Mouse (Mus musculus): Measurements from ENCODE around the gene Mfsd4a. TPM values are rescaled to one million over a fixed set of nuclear protein-coding genes. Genes with fewer than 3 reads are reported as not detected.
A peak's percentile ranks its signal among the peaks of the same experiment; 100 is the strongest.

The Mfsd4a gene
- total RNA-seq, 2 experiments from 2014 or later: 2.4 to 3.9 TPM

DNA sequence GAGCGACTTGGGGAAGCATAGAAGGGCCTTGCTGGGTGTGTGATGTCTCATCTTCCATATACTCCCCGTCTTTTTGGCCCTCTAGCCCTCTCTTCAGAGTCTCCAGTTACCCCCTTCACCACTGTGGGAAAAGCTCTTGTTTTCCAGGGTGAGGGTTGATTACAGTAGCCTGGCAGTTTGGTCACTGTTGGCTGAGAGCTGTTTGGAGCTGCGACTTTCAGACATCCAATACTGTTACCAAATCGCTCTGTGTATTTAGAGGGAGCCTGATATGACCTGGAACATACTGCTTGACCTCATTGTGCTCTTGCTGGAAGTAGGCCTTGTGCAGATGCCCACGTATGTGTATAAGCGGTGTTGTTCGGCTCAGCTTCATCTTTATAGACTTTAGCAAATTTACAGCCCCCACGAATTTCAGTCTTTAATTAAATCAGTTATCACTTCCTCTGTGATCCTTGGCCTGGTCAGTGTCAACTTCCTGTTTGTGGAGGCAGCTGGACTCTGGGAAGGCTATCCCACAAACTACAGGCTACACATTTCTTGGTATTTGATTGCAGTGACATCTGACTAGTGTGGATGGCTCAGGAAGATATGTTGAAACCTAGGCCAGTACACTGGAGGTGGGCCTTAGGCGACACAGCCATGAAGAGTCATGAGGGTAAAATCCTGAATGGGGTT, 77.6 kb downstream of the Mfsd4a start:
- DNase-seq: no peak

DNA sequence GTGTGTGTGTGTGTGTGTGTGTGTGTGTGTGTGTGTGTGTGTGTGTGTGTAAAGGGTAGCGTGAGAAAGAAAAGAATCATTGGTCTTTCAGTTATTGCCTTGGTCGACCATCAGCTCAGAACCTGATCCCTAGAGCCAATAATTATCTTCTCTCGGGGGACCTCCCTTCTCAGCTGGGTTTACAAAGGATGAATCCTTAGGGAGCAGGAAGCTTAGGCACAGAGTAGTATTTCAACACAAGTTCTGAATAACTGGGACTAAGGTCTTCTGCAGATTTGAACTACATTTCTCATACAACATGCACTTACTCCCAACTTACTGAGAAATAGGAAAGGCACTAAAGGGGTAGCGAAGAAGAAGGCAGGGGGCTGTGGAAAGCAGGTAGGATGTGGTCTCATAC, 78.4 kb downstream of the Mfsd4a start:
- no peak for DNase-seq

DNA sequence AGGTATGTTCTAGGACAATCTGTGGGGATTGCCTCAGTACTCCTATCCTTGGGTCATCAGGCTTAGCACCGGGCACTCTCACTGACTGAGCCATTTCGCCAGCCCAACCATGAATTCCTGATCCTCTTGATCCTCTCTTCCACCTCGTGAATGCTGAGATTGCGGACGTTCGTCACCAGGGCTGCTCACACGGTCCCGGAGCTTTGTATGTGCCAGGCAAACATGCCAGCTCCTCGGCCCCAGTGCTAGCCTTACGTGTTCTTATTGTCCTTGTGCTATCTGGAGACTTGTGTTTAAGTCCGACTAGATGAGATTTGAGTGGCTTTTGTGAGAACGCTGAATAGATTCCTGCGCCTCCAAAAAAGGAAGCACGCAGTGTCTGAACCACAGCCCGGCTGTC, 80.4 kb downstream of the Mfsd4a start:
- no peak for DNase-seq

DNA sequence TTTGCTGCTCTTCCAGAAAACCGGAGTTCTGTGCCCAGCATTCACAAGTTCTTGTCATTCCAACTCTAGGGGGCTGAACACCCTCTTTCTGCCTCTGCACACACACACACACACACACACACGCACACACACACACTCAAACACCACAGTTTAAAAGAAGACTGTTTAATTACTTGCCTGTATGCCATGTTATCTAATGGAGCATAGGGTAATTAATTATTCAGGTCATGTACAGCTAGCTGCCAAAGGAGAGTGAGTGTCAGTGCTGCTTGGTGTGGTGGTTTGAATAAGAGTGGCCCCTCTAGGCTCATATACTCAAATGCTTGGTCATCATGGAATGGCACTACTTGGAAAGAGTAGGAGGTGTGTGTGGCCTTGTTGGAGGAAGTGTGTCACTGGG, 84.1 kb downstream of the Mfsd4a start:
- DNase-seq: no peak

DNA sequence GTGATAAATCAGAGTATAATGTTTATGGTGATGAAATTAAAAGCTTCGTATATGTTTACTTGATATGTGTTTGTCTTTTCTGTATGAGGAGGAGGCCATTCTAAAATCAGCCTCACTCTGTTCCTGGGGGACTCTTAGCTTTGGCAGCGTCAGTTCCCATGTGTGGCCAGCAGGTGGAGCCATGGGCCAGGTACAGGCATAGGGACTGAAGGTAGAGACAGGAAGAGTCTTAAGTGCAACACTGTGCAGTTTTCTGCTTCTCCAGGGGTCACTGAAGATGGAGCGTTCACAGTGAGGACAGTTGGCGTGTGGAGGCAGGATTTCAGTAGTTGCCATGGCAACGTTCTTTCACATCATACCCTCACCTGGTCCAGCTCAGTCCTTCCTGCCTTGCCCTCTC, 85.0 kb downstream of the Mfsd4a start:
- DNase-seq: peak; percentile 49

DNA sequence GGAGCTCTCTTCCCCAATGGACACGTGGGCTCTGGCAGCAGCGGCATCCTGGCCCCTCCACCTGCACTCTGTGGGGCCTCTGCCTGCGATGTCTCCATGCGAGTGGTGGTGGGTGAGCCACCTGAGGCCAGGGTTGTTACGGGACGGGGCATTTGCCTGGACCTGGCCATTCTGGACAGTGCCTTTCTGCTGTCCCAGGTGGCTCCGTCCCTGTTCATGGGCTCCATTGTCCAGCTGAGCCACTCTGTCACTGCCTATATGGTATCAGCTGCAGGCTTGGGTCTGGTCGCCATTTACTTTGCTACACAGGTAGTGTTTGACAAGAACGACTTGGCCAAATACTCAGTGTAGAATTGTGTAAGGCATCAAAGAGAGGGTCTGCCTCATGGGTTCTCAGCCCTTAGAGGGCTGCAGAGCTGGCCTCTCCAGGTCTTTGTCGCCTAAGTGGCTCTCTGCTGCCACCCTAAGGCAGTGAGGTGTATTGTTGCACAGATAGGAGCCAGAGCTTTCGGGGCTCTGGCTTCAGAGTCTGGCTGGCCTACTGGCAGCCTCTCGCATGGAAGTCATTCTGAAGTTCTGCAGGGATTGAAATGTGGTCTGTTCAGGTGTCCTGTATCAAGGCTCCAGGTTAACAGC, 86.4 kb downstream of the Mfsd4a start:
- DNase-seq: peak; percentile 46

DNA sequence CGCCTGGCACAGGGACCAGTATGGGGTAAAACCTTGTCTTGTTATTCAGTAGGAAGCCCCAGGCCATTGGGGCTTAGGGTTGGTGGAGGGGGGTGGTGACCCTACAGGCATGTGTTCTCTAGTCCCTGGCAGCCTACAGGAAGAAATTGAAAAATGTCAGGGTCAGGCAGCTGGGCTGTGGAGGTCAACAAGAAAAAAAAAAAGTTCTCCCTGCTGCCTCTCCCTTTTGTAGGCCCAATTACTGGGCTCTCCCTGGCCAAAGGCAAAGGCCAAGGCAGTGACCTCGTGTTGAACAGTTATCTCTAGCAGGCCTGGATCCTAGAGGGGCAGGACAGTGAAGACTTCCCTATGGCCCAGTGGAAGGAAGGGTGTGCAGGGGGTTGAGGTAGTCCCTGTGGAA, 87.4 kb downstream of the Mfsd4a start:
- DNase-seq: no peak

DNA sequence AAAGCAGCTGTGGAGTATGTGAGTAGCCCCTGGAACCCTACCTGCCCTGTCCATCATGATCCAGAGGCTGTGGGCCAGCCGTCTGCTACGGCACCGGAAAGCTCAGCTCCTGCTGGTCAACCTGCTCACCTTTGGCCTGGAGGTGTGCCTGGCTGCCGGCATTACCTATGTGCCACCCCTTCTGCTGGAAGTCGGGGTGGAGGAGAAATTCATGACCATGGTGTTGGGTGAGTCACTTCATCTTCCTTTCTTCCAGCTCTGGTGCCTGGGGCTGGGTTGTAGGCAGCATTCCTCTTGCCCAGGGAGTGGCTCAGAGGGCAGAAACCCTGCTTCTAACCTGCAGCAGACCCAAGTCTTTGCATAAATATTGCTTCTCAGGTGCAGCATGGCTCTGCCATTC, 91.0 kb downstream of the Mfsd4a start:
- no peak for DNase-seq

DNA sequence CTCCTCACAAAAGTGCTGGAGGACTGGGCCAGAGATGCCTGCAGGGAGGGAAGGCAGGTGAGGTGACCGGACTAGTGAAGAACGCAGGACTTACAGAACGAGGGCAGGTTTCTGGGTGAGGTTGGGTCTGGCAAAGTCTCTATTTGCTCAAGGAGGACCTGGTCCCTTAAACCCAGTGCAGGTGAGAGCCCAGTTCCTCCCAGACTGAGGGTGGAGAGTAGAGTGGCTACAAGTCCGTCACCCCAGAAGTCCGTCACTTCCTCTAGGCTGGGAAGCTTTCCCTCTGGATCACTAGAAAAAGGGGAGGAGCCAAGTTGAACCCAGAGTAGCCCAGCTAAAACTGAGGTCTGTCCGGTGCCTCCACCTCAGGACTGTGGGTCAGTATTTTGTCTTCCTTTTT, 93.9 kb downstream of the Mfsd4a start:
- DNase-seq: no peak

Other genes with a start within 250 kb of the Mfsd4a start
- gene Slc41a1, start 240.6 kb downstream of the Mfsd4a start, total RNA-seq (2021): 10 to 100 TPM; 53.4 to 53.5 TPM
- gene Rab29, start 200.8 kb downstream of the Mfsd4a start, total RNA-seq (2021): 1 to 10 TPM; 6.4 to 7.4 TPM
- 10 to 100 TPM; 53.8 to 53.9 TPM for gene Nucks1, start 157.5 kb downstream of the Mfsd4a start, total RNA-seq (2021)
- 1 to 10 TPM; 1.3 to 1.6 TPM for gene Slc45a3, start 105.1 kb downstream of the Mfsd4a start, total RNA-seq (2021)
- 10 to 100 TPM; 59.2 to 59.9 TPM for gene Elk4, start 60.5 kb downstream of the Mfsd4a start, total RNA-seq (2021)
- 1 to 10 TPM; 1.4 to 3.2 TPM for gene Cdk18, start 71.6 kb upstream of the Mfsd4a start, total RNA-seq (2021)
- gene Lemd1, start 123.4 kb upstream of the Mfsd4a start, total RNA-seq (2021): not detected
- not detected for gene AC124108.1, start 123.4 kb upstream of the Mfsd4a start, total RNA-seq (2021)
- not detected for gene Gm10188, start 161.7 kb upstream of the Mfsd4a start, total RNA-seq (2021)
- gene Klhdc8a, start 230.6 kb upstream of the Mfsd4a start, total RNA-seq (2021): under 1 TPM; 0.16 to 0.26 TPM
- gene Nuak2, start 248.1 kb upstream of the Mfsd4a start, total RNA-seq (2021): 1 to 10 TPM in 1 of 2 experiments, under 1 TPM in 1; 0.79 to 1.3 TPM

Data from gastrocnemius, postnatal 25 days (tissue).